Mouse (Mus musculus) limb, embryonic 14.5 days (tissue): Measurements from ENCODE around the gene Mc3r. TPM values are rescaled to one million over a fixed set of nuclear protein-coding genes. Genes with fewer than 3 reads are reported as not detected.

Experiments used
- ATAC-seq: fragments of 200-750 bp; cut with Nextera tagmentation; 2 replicates; pipeline ENCODE4 v1.8.0; 2017; ENCODE audit warnings: low read depth, moderate number of reproducible peaks, moderate TSS enrichment; ENCODE audit not compliant: low FRiP score
- DNase-seq: peaks from one replicate; pipeline ENCODE4 v3.0.0-alpha.2; 2015; ENCODE audit warnings: low spot score
- H3K27ac ChIP-seq: fragments of 300-500 bp; sonication (generic); replicated peaks from 2 replicates; pipeline ENCODE4 v1.5.1; 2014; ENCODE audit warnings: low read depth, mild to moderate bottlenecking, low read length, moderate library complexity, mixed read lengths
- H3K27me3 ChIP-seq: fragments of 300-500 bp; sonication (generic); 2 replicates; pipeline ENCODE4 v1.6.1; 2014; ENCODE audit warnings: low read length, mixed read lengths; ENCODE audit not compliant: control insufficient read depth, insufficient read depth
- H3K36me3 ChIP-seq: fragments of 300-500 bp; sonication (generic); 2 replicates; pipeline ENCODE4 v1.6.1; 2014; ENCODE audit warnings: mild to moderate bottlenecking, low read length, moderate library complexity, mixed read lengths; ENCODE audit not compliant: control insufficient read depth, insufficient read depth
- H3K4me1 ChIP-seq: fragments of 300-500 bp; sonication (generic); 2 replicates; pipeline ENCODE4 v1.6.1; 2014; ENCODE audit warnings: antibody characterized with exemption, low read length, mixed read lengths; ENCODE audit not compliant: control insufficient read depth, insufficient read depth
- H3K4me2 ChIP-seq: fragments of 300-500 bp; sonication (generic); replicated peaks from 2 replicates; pipeline ENCODE4 v1.6.1; 2014; ENCODE audit warnings: low read depth, mild to moderate bottlenecking, low read length, moderate library complexity; ENCODE audit not compliant: severe bottlenecking
- H3K4me3 ChIP-seq: fragments of 300-500 bp; sonication (generic); replicated peaks from 2 replicates; pipeline ENCODE4 v1.5.1; 2014; ENCODE audit warnings: low read length
- H3K9ac ChIP-seq: fragments of 300-500 bp; sonication (generic); 2 replicates; pipeline ENCODE4 v1.6.1; 2014; ENCODE audit warnings: mild to moderate bottlenecking, low read depth, low read length, moderate library complexity; ENCODE audit not compliant: severe bottlenecking
- H3K9me3 ChIP-seq: fragments of 300-500 bp; sonication (generic); 2 replicates; pipeline ENCODE4 v1.6.1; 2016; ENCODE audit warnings: low read length; ENCODE audit not compliant: control insufficient read depth
- POLR2A ChIP-seq: fragments of 200-500 bp; IDR thresholded peaks from 2 replicates; pipeline ENCODE4 v1.8.0; 2012; ENCODE audit warnings: inconsistent platforms, mild to moderate bottlenecking, moderate library complexity, borderline replicate concordance; ENCODE audit not compliant: insufficient read depth, insufficient read length; ENCODE audit errors: extremely low read depth
- WGBS: fragments of 180-500 bp; shearing (Covaris S2); extraction: QIAGEN DNeasy Blood & Tissue Kit; methylation state at CpG from one replicate; pipeline ENCODE4 v1.1.7; 2014; 5-methylcytosine and 5-hydroxymethylcytosine counted together
- polyA plus RNA-seq, 2 experiments: library from polyadenylated mRNA; depleted of rRNA in 1 of 2; stranded (reverse) in 1 of 2; unstranded in 1 of 2; fragments of >200 nt; fragmentation: Nextera tagmentation in 1 of 2; extraction: Ambion mirVana in 1 of 2; gene quantifications; 2 replicates each; pipeline versions ENCODE4 v1.2.1 to v1.2.3; 2012 to 2014

The Mc3r gene
- polyA plus RNA-seq (2012; rRNA removed) (0.18 and 0.22 TPM in 2 replicates), polyA plus RNA-seq (2014; fragmentation: Nextera tagmentation; extraction: Ambion mirVana) (0.12 TPM in 1 of 2 replicates, not detected in the other)

DNA sequence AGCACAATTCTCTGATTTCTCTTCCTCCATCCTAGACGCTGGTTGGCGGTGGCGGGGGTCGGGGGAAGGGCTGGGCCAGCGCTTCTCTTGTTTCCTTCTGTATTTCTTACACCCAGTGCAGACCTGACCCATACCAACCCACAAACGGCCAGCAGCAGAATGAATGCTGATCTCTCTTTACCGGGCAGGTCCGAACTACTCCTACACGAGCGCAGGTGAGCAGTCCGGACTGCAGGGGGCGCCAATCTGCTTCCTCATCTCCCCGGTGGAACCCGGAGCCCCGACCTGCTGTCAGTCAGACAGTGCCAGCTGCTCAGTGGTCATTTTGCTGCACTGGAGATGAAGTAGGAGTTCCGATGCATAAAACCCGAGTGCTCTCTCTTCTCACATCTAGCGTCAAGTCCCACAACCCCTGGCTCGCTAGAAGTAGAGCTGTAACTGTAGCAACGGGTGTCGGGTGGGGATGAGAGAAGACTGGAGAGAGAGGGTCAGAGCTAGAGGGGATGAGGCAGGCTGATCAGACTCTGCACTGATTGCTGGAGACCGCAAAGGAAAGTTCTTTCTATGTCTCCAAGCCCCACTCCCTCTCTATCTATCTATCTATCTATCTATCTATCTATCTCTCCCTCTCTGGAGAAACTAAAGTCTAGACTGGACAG lies at the start of gene Mc3r:
Mc3r (plus strand) TSS at position 387 of the 659 bp plus-strand sequence.
- Histone ChIP-seq H3K9ac (no peak within 1 kb of the TSS), H3K4me3 (no peak within 1 kb of the TSS), H3K9me3 (no peaks in the 10 kb centered on the region), H3K27me3 (peaks cover 17% of the 10 kb centered on the region; the same call in 1 of the 2 replicates), H3K36me3 (no peaks in the 10 kb centered on the region), H3K4me2 (no peak within 1 kb of the TSS), H3K4me1 (no peaks in the 10 kb centered on the region), H3K27ac (no peak within 1 kb of the TSS)
- TF ChIP-seq POLR2A = no peak
- ATAC-seq (peak; percentile 62; the same call in 1 of the 2 replicates), DNase-seq (no peak)
- WGBS = 15% methylated on average over 22 of the region's 22 CpGs

DNA sequence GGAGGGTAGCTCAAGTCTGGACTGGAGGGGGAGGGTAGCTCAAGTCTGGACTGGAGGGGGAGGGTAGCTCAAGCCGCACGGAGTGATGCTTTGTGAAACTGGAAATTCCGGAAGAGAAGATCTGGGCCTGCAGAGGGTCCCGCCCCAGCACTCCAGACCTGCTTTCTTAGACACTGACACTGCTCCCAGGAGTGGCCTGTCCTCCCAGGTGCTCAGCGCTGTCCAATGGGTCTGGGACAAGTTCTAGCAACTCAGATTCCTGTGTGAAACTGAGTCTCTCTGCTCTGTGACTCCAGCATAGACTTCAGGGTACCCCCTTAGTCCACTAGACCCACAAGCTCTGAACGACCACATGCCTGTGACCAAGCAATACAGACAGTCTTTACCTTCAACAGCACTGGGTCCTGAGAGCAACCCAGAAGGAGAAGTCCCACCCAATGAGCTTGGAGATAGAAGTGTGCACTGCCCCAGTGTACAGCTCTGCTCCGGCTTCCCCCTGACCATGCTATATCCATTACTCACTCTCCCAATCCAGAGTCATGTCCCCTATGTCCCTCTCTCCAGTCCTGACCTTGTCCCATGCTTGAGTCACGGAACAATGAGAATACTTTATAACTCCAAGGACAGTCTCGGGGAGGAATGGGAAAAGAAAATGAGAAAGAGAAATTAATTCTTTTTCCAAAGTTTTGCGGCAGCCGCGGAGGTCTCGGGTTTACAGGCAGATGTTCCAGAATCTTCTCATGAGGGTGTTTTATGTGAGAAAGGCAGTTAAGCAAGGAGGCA lies 46.1 kb upstream of the Mc3r start:
- 79% methylated on average over 13 of the region's 13 CpGs for WGBS
- Histone ChIP-seq H3K9ac (no peak overlapping the region), H3K27ac (no peak overlapping the region), H3K9me3 (no peaks in the 10 kb centered on the region), H3K4me3 (no peak overlapping the region), H3K27me3 (no peaks in the 10 kb centered on the region), H3K36me3 (no peaks in the 10 kb centered on the region), H3K4me1 (no peaks in the 10 kb centered on the region), H3K4me2 (no peak overlapping the region)
- no peak for TF ChIP-seq POLR2A
- no peak for ATAC-seq
- no peak for DNase-seq

DNA sequence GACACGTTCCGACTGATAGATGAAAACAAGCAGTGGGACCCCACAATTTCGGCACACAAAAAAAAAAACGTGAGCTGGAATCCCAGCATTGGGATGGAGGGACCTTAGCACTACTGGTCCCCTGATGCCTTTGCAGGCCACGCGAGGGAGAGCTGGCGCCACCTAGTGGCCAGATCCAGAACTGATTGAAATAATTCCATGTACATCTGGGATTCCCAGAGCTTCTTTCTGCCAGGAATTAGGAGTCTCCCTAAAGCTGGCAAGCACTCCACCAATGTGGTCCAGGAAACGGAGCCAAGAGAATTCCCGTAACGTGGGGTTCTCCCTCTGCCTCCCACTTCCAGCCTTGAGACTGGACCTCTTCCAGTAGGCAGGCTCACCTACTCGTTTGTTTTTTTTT lies 41.3 kb upstream of the Mc3r start:
- no peak overlapping the region for H3K4me2 ChIP-seq
- no peaks in the 10 kb centered on the region for H3K36me3 ChIP-seq
- H3K9ac ChIP-seq = no peak overlapping the region
- WGBS = 7% methylated on average over 11 of the region's 11 CpGs
- TF ChIP-seq POLR2A = no peak
- no peaks in the 10 kb centered on the region for H3K27me3 ChIP-seq
- DNase-seq = peak; percentile 82
- H3K4me3 ChIP-seq = no peak overlapping the region
- ATAC-seq = no peak
- no peaks in the 10 kb centered on the region for H3K9me3 ChIP-seq
- no peak overlapping the region for H3K27ac ChIP-seq
- no peaks in the 10 kb centered on the region for H3K4me1 ChIP-seq

DNA sequence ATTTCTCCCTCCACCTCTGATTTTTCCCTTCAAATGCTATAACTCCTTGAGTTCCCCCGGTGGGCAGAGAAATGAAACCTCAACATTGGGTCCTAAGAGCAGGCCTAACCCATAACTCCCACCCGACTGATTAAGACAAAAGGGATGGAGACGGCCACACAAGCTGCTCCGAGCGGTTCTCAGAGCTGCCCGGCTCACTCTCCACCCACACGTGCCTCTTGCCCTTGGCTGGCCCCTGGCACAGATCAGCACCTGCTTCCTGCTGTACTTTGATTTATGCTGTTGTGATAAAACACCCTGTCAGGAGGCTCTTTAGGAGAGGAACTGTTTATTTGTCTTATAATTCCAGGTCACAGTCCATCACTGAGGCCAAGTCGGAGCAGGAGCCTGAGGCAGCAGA lies 34.8 kb upstream of the Mc3r start:
- H3K4me1 ChIP-seq = no peaks in the 10 kb centered on the region
- no peak overlapping the region for H3K27ac ChIP-seq
- DNase-seq (no peak), ATAC-seq (no peak)
- no peaks in the 10 kb centered on the region for H3K27me3 ChIP-seq
- TF ChIP-seq POLR2A = no peak
- H3K4me2 ChIP-seq = no peak overlapping the region
- H3K9me3 ChIP-seq = no peaks in the 10 kb centered on the region
- no peak overlapping the region for H3K4me3 ChIP-seq
- WGBS = 64% methylated on average over 8 of the region's 8 CpGs
- no peak overlapping the region for H3K9ac ChIP-seq
- H3K36me3 ChIP-seq = no peaks in the 10 kb centered on the region

DNA sequence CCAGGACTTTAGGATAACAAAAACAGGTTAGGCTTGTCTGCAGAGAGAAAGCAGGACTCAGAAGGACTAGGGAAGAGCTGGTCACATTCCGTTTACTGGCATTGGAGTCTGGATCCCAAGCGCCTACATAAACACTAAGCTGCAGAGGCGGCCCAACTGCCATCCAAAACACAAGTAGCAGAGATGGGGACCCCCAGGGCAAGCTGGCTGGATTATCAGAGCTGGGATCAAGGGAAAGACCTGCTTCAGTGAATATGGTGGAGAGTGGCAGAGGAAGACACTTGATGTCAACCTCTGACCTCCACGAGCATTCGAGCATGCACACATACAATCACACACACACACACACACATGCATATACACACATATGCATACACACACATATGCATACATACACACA lies 34.0 kb upstream of the Mc3r start:
- no peak for TF ChIP-seq POLR2A
- Histone ChIP-seq H3K9ac (no peak overlapping the region), H3K36me3 (no peaks in the 10 kb centered on the region), H3K4me1 (no peaks in the 10 kb centered on the region), H3K27ac (no peak overlapping the region), H3K4me3 (no peak overlapping the region), H3K9me3 (no peaks in the 10 kb centered on the region), H3K4me2 (no peak overlapping the region), H3K27me3 (no peaks in the 10 kb centered on the region)
- DNase-seq (no peak), ATAC-seq (no peak)
- 92% methylated on average over 5 of the region's 5 CpGs for WGBS
